Mouse (Mus musculus): ENCODE data around the gene Hic1. TPM values are rescaled to one million over a fixed set of nuclear protein-coding genes. Genes with fewer than 3 reads are reported as not detected.

The Hic1 gene
- polyA plus RNA-seq (2012; ENCODE audit: insufficient read depth, insufficient read length, low replicate concordance, missing spikeins) = not detected in 2 replicates

GRCm38 (mm10) chr11:75169405-75170080, at the start of gene Hic1:
Gene Hic1, minus strand, starts transcription at chr11:75169519.
- 4% methylated on average over 23 of the region's 23 CpGs for WGBS
- Histone ChIP-seq H3K4me1 (ENCODE audit: control insufficient read depth, insufficient read depth, low read length) (peaks cover 40% of the 10 kb centered on the region), H3K4me3 (ENCODE audit: insufficient read depth, low read depth, low read length) (peak within 1 kb of the TSS; percentile 54), H3K27ac (ENCODE audit: insufficient read depth, low read depth, low read length) (peak within 1 kb of the TSS; percentile 19; the same call in 1 of the 2 replicates)
- TF ChIP-seq CTCF (IDR thresholded peaks at IDR 0.05; ENCODE audit: insufficient read depth, low read depth, low read length) (no peak), POLR2A (IDR thresholded peaks at IDR 0.05; ENCODE audit: insufficient read depth, low read depth, low read length) (no peak)

DNA sequence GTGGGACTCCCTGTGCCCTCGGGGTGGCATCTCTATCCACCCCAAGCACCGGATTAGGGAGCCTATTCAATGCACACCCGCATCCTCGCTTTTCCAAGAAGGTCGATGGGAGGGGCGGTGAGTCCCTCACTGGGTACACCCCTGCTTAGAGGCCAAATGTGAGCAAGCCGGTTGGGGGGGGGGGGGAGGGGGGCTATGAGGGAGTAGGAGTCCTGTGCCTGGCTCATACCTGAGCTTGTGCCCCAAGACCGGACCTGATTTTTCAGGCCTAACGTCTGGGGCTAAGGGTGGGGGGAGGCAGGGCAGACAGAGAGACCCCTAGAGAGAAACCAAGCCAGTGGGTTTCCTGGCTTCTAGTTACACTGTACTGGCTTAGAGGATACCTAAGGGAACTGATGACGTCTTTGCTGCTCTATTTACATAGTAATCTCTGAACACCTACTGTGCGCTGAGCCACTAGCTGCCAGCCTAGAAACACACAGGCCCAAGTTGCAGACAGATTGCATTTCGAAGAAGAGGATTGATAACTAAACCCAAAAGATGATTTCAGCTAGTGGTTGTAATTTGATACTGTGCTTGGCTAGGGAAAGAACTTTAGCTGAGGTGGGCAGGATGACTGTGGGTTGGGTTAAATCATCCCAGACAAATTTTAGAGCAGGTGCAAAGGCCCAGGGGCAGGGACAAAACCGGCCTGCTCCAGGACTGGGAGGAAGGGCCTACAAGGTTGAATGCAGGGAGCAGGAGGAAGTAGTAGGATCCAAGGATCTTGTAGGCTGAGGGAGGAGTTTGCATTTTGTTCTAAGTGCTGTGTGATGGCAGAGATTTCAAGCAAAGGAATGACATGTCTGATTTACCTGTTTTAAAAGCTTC, 45.0 kb upstream of the Hic1 start:
- 40% methylated on average over 13 of the region's 13 CpGs for WGBS
- no peak for TF ChIP-seq POLR2A (IDR thresholded peaks at IDR 0.05; ENCODE audit: insufficient read depth, low read depth, low read length)
- no peak for TF ChIP-seq CTCF (IDR thresholded peaks at IDR 0.05; ENCODE audit: insufficient read depth, low read depth, low read length)
- Histone ChIP-seq H3K27ac (ENCODE audit: insufficient read depth, low read depth, low read length) (no peak overlapping the region), H3K4me3 (ENCODE audit: insufficient read depth, low read depth, low read length) (no peak overlapping the region), H3K4me1 (ENCODE audit: control insufficient read depth, insufficient read depth, low read length) (peaks cover 25% of the 10 kb centered on the region)

DNA sequence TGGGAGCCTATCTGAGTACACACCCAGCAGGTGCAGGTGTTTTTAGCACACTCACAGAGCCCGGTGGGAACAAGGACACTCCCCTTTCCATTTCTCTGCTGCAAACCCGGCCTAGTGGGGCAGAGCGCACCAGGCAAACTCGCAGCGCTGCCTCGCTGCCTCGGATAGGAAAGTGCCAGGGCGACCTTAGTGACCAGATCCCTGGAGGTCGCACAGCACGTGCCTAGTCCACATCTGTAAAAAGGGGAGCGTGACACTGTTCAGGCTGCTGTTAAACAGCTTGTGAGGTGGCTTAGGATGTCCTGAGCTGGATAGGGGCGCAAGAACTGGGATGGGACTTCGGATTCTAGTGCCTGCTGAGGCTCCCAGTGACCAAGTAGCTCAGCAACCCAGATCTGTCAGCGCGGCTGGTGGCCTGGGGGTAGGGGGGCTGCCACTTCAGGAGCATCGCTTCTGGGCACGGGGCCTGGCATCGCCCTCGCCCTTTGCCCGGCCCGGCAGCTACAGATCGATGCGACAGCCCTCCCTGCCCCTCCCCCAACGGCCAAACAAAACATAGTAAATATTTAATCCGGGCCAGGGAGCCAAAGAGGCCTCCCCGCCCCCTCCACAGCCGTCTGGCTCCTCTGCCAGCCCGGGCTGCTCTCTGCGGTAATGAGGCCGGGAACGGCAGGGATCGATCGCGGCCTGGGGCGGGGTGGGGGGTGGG, 44.2 kb upstream of the Hic1 start:
- H3K4me1 ChIP-seq (ENCODE audit: control insufficient read depth, insufficient read depth, low read length) = peaks cover 24% of the 10 kb centered on the region
- H3K4me3 ChIP-seq (ENCODE audit: insufficient read depth, low read depth, low read length) = no peak overlapping the region
- H3K27ac ChIP-seq (ENCODE audit: insufficient read depth, low read depth, low read length) = 0 out of 2 replicates have a peak overlapping the region, but pooled peaks have one; percentile 2
- WGBS = 14% methylated on average over 35 of the region's 35 CpGs
- TF ChIP-seq POLR2A (IDR thresholded peaks at IDR 0.05; ENCODE audit: insufficient read depth, low read depth, low read length) (no peak), CTCF (IDR thresholded peaks at IDR 0.05; ENCODE audit: insufficient read depth, low read depth, low read length) (no peak)

- Histone ChIP-seq H3K4me3 (ENCODE audit: insufficient read depth, low read depth, low read length) (no peak overlapping the region), H3K4me1 (ENCODE audit: control insufficient read depth, insufficient read depth, low read length) (peaks cover 24% of the 10 kb centered on the region), H3K27ac (ENCODE audit: insufficient read depth, low read depth, low read length) (no peak overlapping the region)
- TF ChIP-seq POLR2A (IDR thresholded peaks at IDR 0.05; ENCODE audit: insufficient read depth, low read depth, low read length) (no peak), CTCF (IDR thresholded peaks at IDR 0.05; ENCODE audit: insufficient read depth, low read depth, low read length) (no peak)
- WGBS = 38% methylated on average over 3 of the region's 3 CpGs
Measured at GRCm38 (mm10) chr11:75212876-75213275, 43.6 kb upstream of the Hic1 start.

DNA sequence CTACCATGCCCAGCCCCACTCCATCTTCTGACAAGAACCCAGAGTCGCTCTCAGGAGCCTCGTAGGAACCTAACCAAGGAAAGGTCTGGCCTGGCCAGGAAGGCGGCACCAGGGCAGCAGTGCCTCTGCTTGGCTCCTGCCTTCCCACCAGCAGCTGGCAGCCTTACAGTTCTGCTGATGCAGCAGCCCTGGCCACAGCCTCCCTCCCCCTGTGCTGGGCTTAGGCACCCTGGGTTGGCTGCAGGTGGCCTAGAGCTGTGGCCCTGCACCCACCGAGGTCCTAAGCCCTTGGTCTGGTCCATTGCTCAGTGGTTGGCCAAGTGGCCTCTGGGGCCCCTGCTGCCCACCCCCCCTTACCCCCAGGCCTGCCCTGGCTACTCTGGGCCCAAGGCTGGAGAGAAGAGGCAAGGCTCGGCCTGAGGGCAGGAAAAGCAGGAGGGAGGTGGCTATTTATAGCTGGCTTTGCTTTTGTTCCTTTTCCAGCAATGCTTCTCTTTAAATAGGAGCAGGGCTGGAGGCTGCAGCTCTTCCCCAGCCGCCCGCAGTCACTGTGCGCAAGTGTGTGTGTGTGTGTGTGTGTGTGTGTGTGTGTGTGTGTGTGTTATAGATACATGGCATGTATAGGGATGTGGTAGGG, 42.8 kb upstream of the Hic1 start:
- 40% methylated on average over 8 of the region's 8 CpGs for WGBS
- no peak for TF ChIP-seq CTCF (IDR thresholded peaks at IDR 0.05; ENCODE audit: insufficient read depth, low read depth, low read length)
- TF ChIP-seq POLR2A (IDR thresholded peaks at IDR 0.05; ENCODE audit: insufficient read depth, low read depth, low read length) = no peak
- H3K27ac ChIP-seq (ENCODE audit: insufficient read depth, low read depth, low read length) = peak overlapping the region; percentile 53
- peaks cover 24% of the 10 kb centered on the region for H3K4me1 ChIP-seq (ENCODE audit: control insufficient read depth, insufficient read depth, low read length)
- no peak overlapping the region for H3K4me3 ChIP-seq (ENCODE audit: insufficient read depth, low read depth, low read length)

- Histone ChIP-seq H3K4me1 (ENCODE audit: control insufficient read depth, insufficient read depth, low read length) (peaks cover 24% of the 10 kb centered on the region), H3K27ac (ENCODE audit: insufficient read depth, low read depth, low read length) (no peak overlapping the region), H3K4me3 (ENCODE audit: insufficient read depth, low read depth, low read length) (no peak overlapping the region)
- WGBS = 92% methylated on average over 6 of the region's 6 CpGs
- TF ChIP-seq CTCF (IDR thresholded peaks at IDR 0.05; ENCODE audit: insufficient read depth, low read depth, low read length) = no peak
- no peak for TF ChIP-seq POLR2A (IDR thresholded peaks at IDR 0.05; ENCODE audit: insufficient read depth, low read depth, low read length)
Measured at GRCm38 (mm10) chr11:75210755-75211154, 41.4 kb upstream of the Hic1 start.

DNA sequence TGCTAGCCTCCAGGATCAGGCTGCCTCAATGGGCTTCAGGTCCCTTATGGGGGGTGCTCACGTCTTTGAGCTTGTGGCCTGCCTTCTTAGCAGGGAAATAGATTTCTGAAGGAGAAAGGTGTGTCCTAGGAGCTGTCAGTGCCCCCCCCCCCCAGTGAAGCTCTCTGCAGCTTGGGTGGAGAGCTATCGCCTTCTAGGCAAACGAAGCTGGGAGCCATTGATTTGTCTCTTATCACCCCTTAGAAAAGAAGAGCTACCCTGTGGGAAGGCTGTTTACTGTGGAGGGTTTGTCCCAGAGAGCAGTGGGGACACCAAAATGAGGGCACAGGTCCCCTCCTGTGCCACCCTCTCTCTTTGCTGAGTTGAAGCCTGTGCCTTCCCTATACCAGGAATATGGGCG, 40.8 kb upstream of the Hic1 start:
- TF ChIP-seq POLR2A (IDR thresholded peaks at IDR 0.05; ENCODE audit: insufficient read depth, low read depth, low read length) (no peak), CTCF (IDR thresholded peaks at IDR 0.05; ENCODE audit: insufficient read depth, low read depth, low read length) (no peak)
- no peak overlapping the region for H3K27ac ChIP-seq (ENCODE audit: insufficient read depth, low read depth, low read length)
- H3K4me1 ChIP-seq (ENCODE audit: control insufficient read depth, insufficient read depth, low read length) = peaks cover 24% of the 10 kb centered on the region
- no peak overlapping the region for H3K4me3 ChIP-seq (ENCODE audit: insufficient read depth, low read depth, low read length)
- WGBS = 89% methylated on average over 4 of the region's 4 CpGs

DNA sequence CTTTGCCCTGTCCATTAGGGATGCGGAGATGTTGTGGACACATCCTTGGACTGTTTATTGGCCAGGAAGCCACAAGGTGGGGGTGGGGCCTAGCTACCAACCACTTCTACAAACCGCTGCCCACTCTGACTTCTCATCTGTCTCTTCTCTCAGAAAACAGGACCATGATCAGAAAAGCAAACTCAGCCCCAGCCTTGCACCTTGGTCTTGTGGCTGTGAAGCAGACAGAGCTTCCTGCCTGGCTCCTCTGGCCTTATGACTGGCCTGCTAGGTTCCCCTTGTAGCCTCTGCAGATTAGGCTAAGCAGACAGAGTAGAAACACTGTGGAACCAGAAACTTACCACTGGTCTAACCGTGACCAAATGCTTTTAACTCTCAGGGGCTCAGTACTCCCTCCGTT, 40.0 kb upstream of the Hic1 start:
- TF ChIP-seq CTCF (IDR thresholded peaks at IDR 0.05; ENCODE audit: insufficient read depth, low read depth, low read length) (no peak), POLR2A (IDR thresholded peaks at IDR 0.05; ENCODE audit: insufficient read depth, low read depth, low read length) (no peak)
- Histone ChIP-seq H3K4me1 (ENCODE audit: control insufficient read depth, insufficient read depth, low read length) (peaks cover 24% of the 10 kb centered on the region), H3K4me3 (ENCODE audit: insufficient read depth, low read depth, low read length) (no peak overlapping the region), H3K27ac (ENCODE audit: insufficient read depth, low read depth, low read length) (no peak overlapping the region)
- WGBS = 95% methylated on average over 4 of the region's 4 CpGs

Data from olfactory bulb, adult 2 months (tissue).